Mouse (Mus musculus) liver, embryonic 12.5 days (tissue): ENCODE data around the gene Rhot1. TPM values are rescaled to one million over a fixed set of nuclear protein-coding genes. Genes with fewer than 3 reads are reported as not detected.

ENCODE experiments used
- ATAC-seq: fragments of 200-750 bp; cut with Nextera tagmentation; 2 replicates; pipeline ENCODE4 v1.8.0; 2017; ENCODE audit warnings: moderate number of reproducible peaks, mild to moderate bottlenecking, moderate library complexity
- H3K27ac ChIP-seq: fragments of 300-500 bp; sonication (generic); 2 replicates; pipeline ENCODE4 v1.5.1; 2016; ENCODE audit warnings: mild to moderate bottlenecking
- H3K27me3 ChIP-seq: fragments of 300-500 bp; sonication (generic); replicated peaks from 2 replicates; pipeline ENCODE4 v1.6.1; 2016; ENCODE audit warnings: mild to moderate bottlenecking, moderate library complexity
- H3K36me3 ChIP-seq: fragments of 300-500 bp; sonication (generic); 2 replicates; pipeline ENCODE4 v1.6.1; 2016; ENCODE audit warnings: mild to moderate bottlenecking, moderate library complexity
- H3K4me1 ChIP-seq: fragments of 300-500 bp; sonication (generic); 2 replicates; pipeline ENCODE4 v1.6.1; 2016
- H3K4me2 ChIP-seq: fragments of 300-500 bp; sonication (generic); 2 replicates; pipeline ENCODE4 v1.6.1; 2016; ENCODE audit warnings: mild to moderate bottlenecking, moderate library complexity
- H3K4me3 ChIP-seq: fragments of 300-500 bp; sonication (generic); 2 replicates; pipeline ENCODE4 v1.5.1; 2016; ENCODE audit warnings: mild to moderate bottlenecking, moderate library complexity
- H3K9ac ChIP-seq: fragments of 300-500 bp; sonication (generic); 2 replicates; pipeline ENCODE4 v1.6.1; 2016; ENCODE audit warnings: mild to moderate bottlenecking, moderate library complexity
- H3K9me3 ChIP-seq: fragments of 300-500 bp; sonication (generic); replicated peaks from 2 replicates; pipeline ENCODE4 v1.6.1; 2016; ENCODE audit warnings: mild to moderate bottlenecking, moderate library complexity
- WGBS: fragments of 180-500 bp; shearing (Covaris S2); methylation state at CpG from one replicate; pipeline ENCODE4 v1.1.7; 2016; ENCODE audit not compliant: insufficient replicate concordance; 5-methylcytosine and 5-hydroxymethylcytosine counted together
- polyA plus RNA-seq: library from polyadenylated mRNA; unstranded; fragments of >200 nt; fragmentation: Nextera tagmentation; extraction: Ambion mirVana; gene quantifications from 2 replicates; pipeline ENCODE4 v1.2.1, GENCODE M21; 2016

Gene Rhot1
- polyA plus RNA-seq, 1 experiment from 2014 or later, result 36.7 TPM

DNA sequence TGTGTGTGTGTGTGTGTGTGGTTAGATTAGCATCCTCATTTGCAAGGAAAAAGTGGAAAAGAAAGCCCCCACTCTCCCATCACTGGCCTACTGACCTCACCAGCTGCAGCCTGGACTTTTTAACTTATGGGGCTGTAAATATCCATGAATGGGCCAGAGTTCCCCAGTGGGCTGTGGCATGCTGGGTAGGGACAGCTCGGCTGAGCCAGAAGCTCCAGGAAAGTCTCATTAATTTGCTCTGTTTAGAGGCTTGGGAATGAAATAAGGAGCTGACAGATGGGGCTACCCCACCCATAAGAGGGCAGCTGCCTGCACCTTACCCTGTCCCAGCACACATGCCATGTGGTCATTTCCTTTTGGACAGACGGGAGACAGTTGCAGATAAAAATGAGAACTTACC, 103.2 kb downstream of the Rhot1 start:
- Histone ChIP-seq H3K4me2 (no peak overlapping the region), H3K9ac (no peak overlapping the region), H3K4me1 (no peaks in the 10 kb centered on the region), H3K36me3 (no peaks in the 10 kb centered on the region), H3K4me3 (no peak overlapping the region), H3K9me3 (no peaks in the 10 kb centered on the region), H3K27me3 (peaks cover 38% of the 10 kb centered on the region), H3K27ac (no peak overlapping the region)
- 53% methylated on average over 2 of the region's 2 CpGs for WGBS
- ATAC-seq, result no peak

DNA sequence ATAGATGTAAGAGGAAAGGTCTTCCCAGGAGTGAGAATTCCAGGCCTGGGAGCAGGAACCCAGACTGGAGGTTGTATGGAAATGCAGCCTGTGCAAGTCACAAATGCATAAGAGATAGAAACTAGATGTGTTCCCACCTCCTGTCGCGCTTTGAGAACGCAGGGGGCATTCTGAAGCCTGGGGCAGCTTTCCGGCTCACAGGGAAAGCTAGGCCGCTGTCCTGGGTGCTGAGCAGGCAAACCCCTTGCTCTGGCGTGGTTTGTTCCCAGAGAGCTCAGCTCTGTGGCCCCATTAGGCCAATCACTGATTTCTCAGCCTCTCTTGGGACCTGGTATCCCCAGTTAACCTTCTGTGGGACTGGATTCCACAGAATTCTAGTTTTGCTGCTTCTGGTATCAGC, 103.7 kb downstream of the Rhot1 start:
- WGBS, result 5% methylated on average over 6 of the region's 6 CpGs
- ATAC-seq, result no peak

DNA sequence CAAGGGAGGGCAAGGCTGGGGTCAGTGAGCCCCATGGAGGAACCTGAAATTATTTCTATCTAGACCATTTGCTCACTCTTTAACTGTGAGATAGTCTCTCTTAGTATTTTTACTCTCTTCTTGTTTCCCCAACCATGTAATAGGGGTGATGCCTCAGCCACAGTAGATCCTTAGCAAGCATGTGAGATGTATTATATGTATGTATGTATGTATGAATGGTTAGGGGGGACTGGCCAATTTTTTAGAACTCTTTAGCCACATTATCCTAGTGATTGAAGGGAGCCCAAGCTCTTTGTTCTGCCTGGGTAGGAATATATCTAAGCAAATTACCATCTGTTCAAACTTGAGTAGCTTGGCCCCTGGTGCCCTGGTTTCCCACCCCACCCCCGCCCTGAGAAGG, 104.6 kb downstream of the Rhot1 start:
- ATAC-seq, result no peak
- 29% methylated on average over 1 of the region's 1 CpGs for WGBS
- no peaks in the 10 kb centered on the region for H3K9me3 ChIP-seq
- no peaks in the 10 kb centered on the region for H3K4me1 ChIP-seq
- no peaks in the 10 kb centered on the region for H3K36me3 ChIP-seq
- no peak overlapping the region for H3K4me2 ChIP-seq
- H3K9ac ChIP-seq, result no peak overlapping the region
- peaks cover 34% of the 10 kb centered on the region for H3K27me3 ChIP-seq
- no peak overlapping the region for H3K4me3 ChIP-seq
- H3K27ac ChIP-seq, result no peak overlapping the region

More for the DNA sequence above, 103.7 kb downstream of the Rhot1 start:
- Histone ChIP-seq H3K9me3 (no peaks in the 10 kb centered on the region), H3K36me3 (no peaks in the 10 kb centered on the region), H3K27ac (no peak overlapping the region), H3K27me3 (peaks cover 35% of the 10 kb centered on the region), H3K4me1 (no peaks in the 10 kb centered on the region), H3K4me3 (no peak overlapping the region), H3K4me2 (no peak overlapping the region), H3K9ac (no peak overlapping the region)

DNA sequence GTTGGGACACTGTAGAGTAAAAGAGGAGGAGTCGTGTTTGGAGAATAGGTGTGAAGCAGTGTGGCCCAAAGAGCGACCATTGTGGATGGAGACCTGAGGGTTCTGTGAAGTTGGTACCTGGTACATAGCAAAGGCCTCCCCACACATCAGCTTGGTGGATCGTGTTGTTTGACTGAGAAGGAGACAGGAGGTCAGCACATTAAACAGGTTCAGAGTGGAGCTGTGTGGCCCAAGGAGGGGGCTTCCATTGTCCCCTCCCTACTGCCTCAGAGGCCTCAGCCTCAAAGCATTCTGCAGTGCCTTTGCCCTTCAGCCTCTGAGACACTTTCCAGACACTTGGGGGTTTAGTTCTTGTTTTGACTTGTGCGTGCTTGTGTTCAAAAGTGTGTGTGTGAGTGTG, 105.1 kb downstream of the Rhot1 start:
- WGBS, result 52% methylated on average over 4 of the region's 4 CpGs
- no peak overlapping the region for H3K4me2 ChIP-seq

DNA sequence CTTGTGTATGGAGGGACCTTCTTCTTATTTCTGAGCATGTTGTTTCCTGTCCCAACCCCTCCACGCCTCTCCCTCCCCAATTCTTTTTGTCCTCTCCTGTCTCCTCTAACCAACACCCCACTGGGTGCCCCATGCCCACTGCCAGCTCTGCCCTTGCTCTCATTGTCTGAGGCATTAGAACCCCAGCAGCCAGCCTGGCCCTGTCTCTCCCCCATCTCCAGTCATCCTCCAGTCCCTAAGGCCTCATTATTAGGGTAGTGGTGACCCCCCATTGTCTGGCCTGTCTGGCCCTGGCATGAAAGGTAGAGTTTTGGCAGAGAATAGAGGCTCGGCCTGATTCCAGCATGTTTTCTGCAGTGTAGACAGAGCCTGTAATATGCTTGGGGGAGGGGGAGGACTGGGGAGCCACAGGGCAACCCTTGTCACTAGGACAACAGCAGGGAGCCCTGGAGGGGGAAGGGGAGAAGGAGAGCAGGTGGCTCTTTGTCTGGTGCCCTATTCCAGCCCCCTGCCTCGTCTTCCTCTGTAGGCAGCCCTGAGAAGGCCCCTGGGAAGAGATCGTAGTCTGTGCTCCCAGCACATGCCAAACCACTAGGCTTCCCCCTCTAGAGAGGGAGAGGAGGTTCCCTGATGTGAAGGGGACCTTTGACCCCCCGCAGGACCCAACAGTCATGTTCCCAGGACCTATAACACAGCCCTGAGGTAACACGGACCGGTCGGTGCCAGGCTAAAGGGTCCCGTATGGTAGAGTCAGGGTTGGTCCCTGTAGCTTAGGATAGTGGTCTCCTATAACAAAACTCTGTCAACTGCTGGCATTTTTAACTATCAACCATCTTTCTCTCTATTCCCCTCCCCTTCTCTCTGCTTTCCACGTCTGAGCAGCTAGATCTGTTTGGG, 107.2 kb downstream of the Rhot1 start:
- Histone ChIP-seq H3K27me3 (peaks cover 25% of the 10 kb centered on the region), H3K9ac (no peak overlapping the region), H3K4me2 (no peak overlapping the region), H3K4me1 (no peaks in the 10 kb centered on the region), H3K4me3 (no peak overlapping the region), H3K27ac (no peak overlapping the region), H3K36me3 (no peaks in the 10 kb centered on the region), H3K9me3 (no peaks in the 10 kb centered on the region)
- no peak for ATAC-seq
- whole genome bisulfite sequencing, result 51% methylated on average over 10 of the region's 10 CpGs

More for the DNA sequence above, 105.1 kb downstream of the Rhot1 start:
- Histone ChIP-seq H3K9ac (no peak overlapping the region), H3K27ac (no peak overlapping the region), H3K4me3 (no peak overlapping the region), H3K27me3 (peaks cover 29% of the 10 kb centered on the region), H3K4me1 (no peaks in the 10 kb centered on the region), H3K9me3 (no peaks in the 10 kb centered on the region), H3K36me3 (no peaks in the 10 kb centered on the region)
- no peak for ATAC-seq

Other genes starting within 250 kb of the Rhot1 start
- gene Utp6, start 246.6 kb upstream of the Rhot1 start, polyA plus RNA-seq, result 45.4 and 45.5 TPM in 2 replicates
- gene Suz12, start 215.9 kb upstream of the Rhot1 start, polyA plus RNA-seq, result 25.1 and 28.0 TPM in 2 replicates
- gene Crlf3, start 128.0 kb upstream of the Rhot1 start, polyA plus RNA-seq, result 109 and 111 TPM in 2 replicates
- gene Atad5, start 119.6 kb upstream of the Rhot1 start, polyA plus RNA-seq, result 15.0 and 15.9 TPM in 2 replicates
- 18.2 and 22.4 TPM in 2 replicates for gene Tefm, start 66.8 kb upstream of the Rhot1 start, polyA plus RNA-seq
- gene Adap2, start 54.9 kb upstream of the Rhot1 start, polyA plus RNA-seq, result 2.7 and 2.8 TPM in 2 replicates
- gene Rnf135, start 25.2 kb upstream of the Rhot1 start, polyA plus RNA-seq, result 4.2 and 5.0 TPM in 2 replicates
- 0.18 and 0.29 TPM in 2 replicates for gene Rhbdl3, start 91.9 kb downstream of the Rhot1 start, polyA plus RNA-seq
- gene 5730455P16Rik, start 169.0 kb downstream of the Rhot1 start, polyA plus RNA-seq, result 11.3 and 12.0 TPM in 2 replicates
- gene Zfp207, start 174.3 kb downstream of the Rhot1 start, polyA plus RNA-seq, result 143 TPM in 2 replicates
- gene Psmd11, start 219.6 kb downstream of the Rhot1 start, polyA plus RNA-seq, result 228 and 233 TPM in 2 replicates